Mouse (Mus musculus) adrenal gland, postnatal 25 days (tissue): ENCODE measurements around the gene Zfp64. TPM values are rescaled to one million over a fixed set of nuclear protein-coding genes. Genes with fewer than 3 reads are reported as not detected.

Experiments used
- DNase-seq: peaks from one replicate; pipeline ENCODE4 v3.0.0; 2021; ENCODE audit warnings: mixed read lengths
- total RNA-seq: library from RNA; stranded (reverse); gene quantifications from 2 replicates; pipeline ENCODE4 v1.2.3, GENCODE M21; 2021

Gene Zfp64
- total RNA-seq, 1 experiment from 2014 or later = 21.6 TPM

DNA sequence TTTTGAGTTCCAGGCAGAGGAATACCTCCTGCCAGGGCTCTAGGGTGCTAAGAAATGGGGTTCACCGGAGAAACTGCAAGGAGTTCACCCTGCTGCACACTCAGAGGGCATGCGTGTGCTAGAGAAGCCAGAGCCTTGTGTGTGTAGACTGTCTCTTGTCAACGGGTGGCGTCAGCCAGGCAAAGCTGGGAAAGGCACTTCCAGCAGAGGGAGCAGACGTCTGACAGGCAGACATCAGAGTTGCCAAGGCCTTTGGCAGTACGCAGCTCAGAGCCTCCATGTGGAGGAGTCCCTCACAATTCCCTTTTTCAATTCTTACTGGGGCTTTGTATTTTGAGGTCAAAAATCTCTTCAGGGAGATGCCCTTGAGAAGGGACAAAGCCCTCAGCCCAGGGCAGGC lies 6.9 kb downstream of the Zfp64 start:
- no peak for DNase-seq

GRCm38 (mm10) chr2:168947663-168948062 lies 7.7 kb downstream of the Zfp64 start:
- no peak for DNase-seq

DNA sequence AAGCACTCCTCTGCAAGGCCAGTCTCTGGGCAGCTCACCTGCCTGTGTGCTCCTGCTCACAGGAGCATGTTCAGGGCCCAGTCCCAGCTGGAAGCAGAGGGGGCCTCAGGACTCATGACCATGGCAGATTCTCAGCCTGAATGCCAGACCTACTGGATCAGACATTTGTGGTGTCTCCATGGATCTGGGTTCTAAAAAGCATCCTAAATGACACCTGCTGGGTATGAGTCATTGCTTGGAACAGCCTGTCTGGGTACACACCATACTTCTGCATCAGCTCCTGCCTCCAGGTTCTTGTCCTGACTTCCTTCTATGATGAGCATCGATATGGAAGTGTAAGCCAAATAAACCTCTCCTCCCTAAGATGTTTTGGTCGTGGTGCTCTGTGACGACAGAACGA lies 11.4 kb downstream of the Zfp64 start:
- no peak for DNase-seq

- no peak for DNase-seq
Observed at GRCm38 (mm10) chr2:168939941-168940340, 15.4 kb downstream of the Zfp64 start.

GRCm38 (mm10) chr2:168939261-168939933 lies 16.0 kb downstream of the Zfp64 start:
- DNase-seq = no peak

DNA sequence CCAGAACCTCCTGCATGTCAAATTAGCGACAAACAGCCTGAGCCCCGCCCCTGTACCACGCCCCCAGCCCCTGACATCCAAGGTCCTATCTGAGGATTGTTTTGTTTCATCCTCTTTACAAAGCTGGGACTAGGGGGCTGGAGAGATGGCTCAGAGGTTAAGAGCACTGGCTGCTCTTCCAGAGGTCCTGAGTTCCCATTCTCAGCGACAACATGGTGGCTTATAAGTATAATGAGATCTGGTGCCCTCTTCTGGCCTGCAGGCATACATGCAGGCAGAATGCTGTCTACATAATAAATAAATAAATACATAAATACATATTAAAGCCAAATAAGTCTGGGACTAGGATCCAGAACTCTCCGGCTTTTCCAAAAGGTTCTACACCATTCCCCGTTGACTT lies 18.5 kb downstream of the Zfp64 start:
- DNase-seq = no peak

GRCm38 (mm10) chr2:168935165-168935564 lies 20.2 kb downstream of the Zfp64 start:
- no peak for DNase-seq

DNA sequence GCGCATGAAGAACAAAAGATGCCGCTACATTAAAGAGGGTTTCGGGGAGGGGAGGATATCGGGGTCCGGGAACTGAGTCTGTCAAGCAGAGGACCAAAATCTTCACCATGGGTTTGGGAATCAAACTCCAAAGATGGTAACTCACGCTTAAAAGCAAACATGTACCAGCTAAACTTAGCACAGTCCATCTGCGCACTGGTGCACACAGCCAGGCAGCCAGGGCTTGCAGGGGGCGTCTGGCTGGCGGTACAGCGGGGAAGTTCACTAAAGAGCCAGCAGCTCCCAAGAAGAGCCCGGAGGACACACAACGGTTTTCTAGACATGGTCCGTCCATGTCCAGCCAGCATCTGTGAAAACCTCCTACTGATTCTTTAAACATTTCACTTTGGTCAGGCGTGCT lies 23.7 kb downstream of the Zfp64 start:
- no peak for DNase-seq

- DNase-seq = peak; percentile 69
Observed at GRCm38 (mm10) chr2:168929691-168930090, 25.7 kb downstream of the Zfp64 start.

GRCm38 (mm10) chr2:168927401-168927800 lies 28.0 kb downstream of the Zfp64 start:
- DNase-seq = no peak

GRCm38 (mm10) chr2:168926257-168926810 lies 29.1 kb downstream of the Zfp64 start:
- DNase-seq = no peak

DNA sequence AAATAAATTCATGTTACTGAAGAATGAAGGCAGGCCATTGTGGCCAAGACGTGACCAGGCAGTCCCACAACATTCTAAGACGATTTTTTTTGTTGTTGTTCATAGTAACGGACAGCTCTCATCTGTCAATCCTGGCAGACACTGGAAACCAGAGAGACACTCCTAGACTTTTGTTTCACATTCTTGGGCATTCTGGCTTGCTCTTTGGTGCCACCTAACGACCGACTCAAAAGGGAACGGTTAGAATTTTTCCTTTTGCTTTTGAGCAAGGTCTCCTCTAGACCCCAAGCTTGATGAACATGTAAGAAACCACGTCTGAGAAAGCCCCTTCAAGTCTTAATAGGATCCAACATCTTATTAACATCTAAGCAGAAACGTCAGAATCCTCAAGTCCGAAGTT lies 31.7 kb downstream of the Zfp64 start:
- no peak for DNase-seq

DNA sequence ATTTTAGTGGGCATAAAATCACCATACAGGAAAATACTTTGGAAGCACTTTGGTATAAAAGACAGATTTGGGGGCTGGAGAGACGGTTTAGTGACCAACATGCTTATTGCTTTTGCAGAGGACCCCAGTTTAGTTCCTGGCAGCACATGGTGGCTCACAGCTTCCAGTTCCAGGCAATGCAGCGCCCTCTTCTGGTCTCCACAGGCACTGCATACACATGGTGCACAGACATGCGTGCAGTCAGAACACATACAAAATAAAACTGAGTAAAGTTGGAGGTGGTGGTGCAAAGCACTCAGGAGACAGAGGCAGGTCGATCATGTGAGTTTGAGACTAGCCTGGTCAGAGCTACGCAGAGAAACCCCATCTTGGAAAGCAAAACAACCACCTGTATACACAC lies 32.9 kb downstream of the Zfp64 start:
- DNase-seq = no peak

GRCm38 (mm10) chr2:168920007-168920406 lies 35.4 kb downstream of the Zfp64 start:
- no peak for DNase-seq

GRCm38 (mm10) chr2:168912901-168913721 lies 42.3 kb downstream of the Zfp64 start:
- DNase-seq = no peak

DNA sequence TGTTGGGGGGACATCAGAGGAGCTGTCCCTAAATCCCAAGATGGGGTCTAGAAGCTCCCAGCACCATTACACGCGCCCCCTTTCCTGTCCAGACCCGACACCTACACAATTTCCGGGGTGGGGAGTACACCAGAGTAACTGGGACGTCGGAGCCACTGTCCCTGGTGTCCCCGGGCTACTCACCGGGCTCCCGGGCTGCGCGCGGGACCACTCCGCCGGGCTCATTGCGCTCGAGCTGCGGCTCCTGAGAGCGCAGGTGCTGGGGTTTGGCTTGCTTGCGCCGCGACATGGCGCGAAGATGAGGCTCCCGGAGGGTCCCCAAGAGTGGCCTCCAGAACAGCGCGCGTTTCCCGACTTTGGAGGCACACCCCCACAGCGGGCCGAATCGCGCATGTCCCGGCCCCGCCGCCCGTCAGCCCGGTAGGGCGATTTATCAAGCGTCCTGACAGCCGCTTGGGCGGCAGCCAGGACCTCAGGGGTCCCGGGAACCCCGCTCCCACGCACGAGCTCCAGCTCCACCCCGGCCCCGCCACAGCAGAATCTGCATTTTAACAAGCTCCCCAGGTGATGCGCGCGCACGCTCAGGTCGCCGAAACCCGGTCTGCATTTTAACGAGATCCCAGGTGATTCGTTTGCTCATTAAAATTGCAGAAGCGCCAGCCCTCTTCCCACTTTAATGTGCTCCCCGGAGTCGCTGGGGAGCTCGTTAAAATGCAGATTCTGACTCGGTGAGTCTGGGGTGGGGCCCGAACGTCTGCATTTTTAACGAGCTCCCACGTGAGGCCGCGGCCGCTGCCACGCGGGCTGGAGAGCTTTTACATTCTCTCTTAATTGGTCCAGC lies 43.1 kb downstream of the Zfp64 start:
- no peak for DNase-seq

DNA sequence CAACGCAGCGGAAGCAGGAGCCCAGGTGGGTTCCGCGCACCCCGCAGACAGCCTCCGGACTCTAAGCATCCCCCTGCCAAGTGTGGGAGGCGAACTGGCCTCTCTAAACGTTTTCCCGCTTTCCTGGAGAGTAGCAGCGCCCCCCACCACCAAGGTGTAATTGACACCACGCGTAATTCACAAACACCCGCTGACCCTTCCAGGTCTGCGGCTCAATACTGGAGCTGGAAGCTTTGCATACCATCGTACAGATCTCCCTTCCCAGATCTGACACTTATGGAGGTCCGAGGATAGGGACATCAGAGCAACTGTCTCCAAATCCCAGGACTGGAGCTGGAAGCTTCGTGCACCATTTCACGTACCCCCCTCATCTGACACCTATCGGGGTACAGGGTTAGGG lies 43.9 kb downstream of the Zfp64 start:
- DNase-seq = no peak

- DNase-seq = no peak
Observed at GRCm38 (mm10) chr2:168906022-168906421, 49.4 kb downstream of the Zfp64 start.

- DNase-seq = no peak
Observed at GRCm38 (mm10) chr2:168904846-168905245, 50.5 kb downstream of the Zfp64 start.

DNA sequence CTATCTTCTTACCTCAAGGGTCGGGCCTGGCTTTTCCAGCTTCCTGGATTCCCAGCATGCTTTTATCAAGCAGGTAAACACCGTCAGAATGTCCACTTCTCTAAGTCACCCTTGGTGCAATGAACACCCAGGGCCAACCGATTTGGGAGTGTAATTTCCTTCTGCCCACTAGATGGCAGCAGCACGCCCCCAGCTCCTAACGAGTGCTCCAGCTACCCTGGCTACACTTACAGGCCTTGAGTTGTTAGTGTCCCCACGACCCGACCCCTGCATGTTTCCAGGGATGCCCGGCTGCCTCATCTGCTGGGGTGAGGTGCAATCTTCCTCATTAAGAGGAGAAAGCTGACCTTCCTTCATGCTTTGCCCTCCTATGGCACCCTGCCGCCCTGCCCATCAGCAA lies 51.2 kb downstream of the Zfp64 start:
- DNase-seq = peak; percentile 41

GRCm38 (mm10) chr2:168902634-168903033 lies 52.8 kb downstream of the Zfp64 start:
- DNase-seq = peak; percentile 69

DNA sequence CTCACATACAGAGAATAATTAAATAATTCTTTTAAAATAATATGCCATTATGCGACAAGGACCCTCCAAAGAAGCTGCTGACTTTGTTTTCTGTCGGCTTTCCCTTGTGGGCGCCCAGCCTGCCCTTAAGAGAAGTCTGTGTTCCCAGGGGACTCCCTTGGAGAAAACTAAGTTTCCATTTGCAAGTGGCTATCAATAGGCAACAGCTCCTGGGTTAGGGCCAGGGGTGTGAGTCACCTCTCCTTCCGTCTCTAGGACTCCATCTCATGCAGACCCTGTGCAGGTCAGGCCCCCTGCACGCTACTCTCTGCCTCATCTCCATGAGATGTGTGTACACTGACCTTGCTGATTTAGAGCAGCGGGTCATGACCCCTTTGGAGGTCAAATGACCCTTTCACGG lies 57.5 kb downstream of the Zfp64 start:
- DNase-seq = no peak

DNA sequence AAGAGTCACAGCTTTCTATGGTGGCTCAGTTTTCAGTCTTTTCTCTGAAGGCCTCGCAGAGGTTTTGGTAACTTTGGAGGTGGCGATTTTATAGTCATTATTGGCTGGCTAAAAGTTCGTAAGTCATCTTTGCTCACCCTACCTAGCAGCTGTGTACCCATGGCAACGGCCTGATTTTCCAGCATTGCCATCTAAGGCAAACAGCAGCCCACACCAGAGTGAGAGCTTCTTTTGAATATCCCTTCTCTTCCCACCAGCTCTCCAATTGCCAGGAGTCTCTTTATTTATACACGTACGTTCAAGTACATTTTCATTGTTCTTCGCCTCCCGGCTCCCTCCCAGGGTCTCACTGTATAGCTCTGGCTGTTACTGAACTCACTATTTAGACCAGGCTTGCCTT lies 59.9 kb downstream of the Zfp64 start:
- no peak for DNase-seq
